Mouse (Mus musculus): ENCODE results near the gene Rbm4. TPM values are rescaled to one million over a fixed set of nuclear protein-coding genes. Genes with fewer than 3 reads are reported as not detected.
A peak's percentile ranks its signal among the peaks of the same experiment; 100 is the strongest.
"Not testable (repeated sequence)": the region's sequence is repeated elsewhere in the genome, so short reads cannot be mapped to it uniquely, and the experiment has no call there.

Rbm4 gene
- total and polyA plus RNA-seq, 2 experiments, result 25.7 to 58.4 TPM

- no peak overlapping the region for H3K27ac ChIP-seq (replicated peaks; ENCODE audit: insufficient read depth, low read depth, low read length)
- H3K9ac ChIP-seq (ENCODE audit: low read depth, low read length), result no peak overlapping the region
- no peak overlapping the region for H3K4me3 ChIP-seq (ENCODE audit: insufficient read depth, low read depth, low read length)
- no peak for DNase-seq (ENCODE audit: extremely low read depth, low read depth, low spot score)
- no peaks in the 10 kb centered on the region for H3K27me3 ChIP-seq (ENCODE audit: control insufficient read depth, insufficient read depth, low read length)
- TF ChIP-seq POLR2A (IDR thresholded peaks at IDR 0.05; ENCODE audit: extremely low read depth, insufficient read depth, low read length), result no peak
- 33% methylated on average over 3 of the region's 3 CpGs for WGBS
- H3K4me1 ChIP-seq (ENCODE audit: control insufficient read depth, insufficient read depth, low read length), result peaks cover 5% of the 10 kb centered on the region; the same call in 1 of the 2 replicates
- peaks cover 7% of the 10 kb centered on the region; the same call in 1 of the 2 replicates for H3K79me2 ChIP-seq (ENCODE audit: control insufficient read depth, insufficient read depth, low read length)
- peaks cover 53% of the 10 kb centered on the region for H3K36me3 ChIP-seq (ENCODE audit: control insufficient read depth, insufficient read depth, low read length)
These were observed 20.9 kb downstream of the Rbm4 start for GRCm38 (mm10) chr19:4772785-4773184.

GRCm38 (mm10) chr19:4767507-4768148 lies 26.1 kb downstream of the Rbm4 start:
- Histone ChIP-seq H3K4me1 (ENCODE audit: control insufficient read depth, insufficient read depth, low read length) (peaks cover 24% of the 10 kb centered on the region), H3K36me3 (ENCODE audit: control insufficient read depth, insufficient read depth, low read length) (peaks cover 58% of the 10 kb centered on the region), H3K27ac (replicated peaks; ENCODE audit: insufficient read depth, low read depth, low read length) (peak overlapping the region; percentile 84), H3K79me2 (ENCODE audit: control insufficient read depth, insufficient read depth, low read length) (peaks cover 14% of the 10 kb centered on the region; the same call in 1 of the 2 replicates), H3K9ac (ENCODE audit: low read depth, low read length) (peak overlapping the region; percentile 50; the same call in 1 of the 2 replicates), H3K27me3 (ENCODE audit: control insufficient read depth, insufficient read depth, low read length) (no peaks in the 10 kb centered on the region), H3K4me3 (ENCODE audit: insufficient read depth, low read depth, low read length) (no peak overlapping the region)
- DNase-seq (ENCODE audit: extremely low read depth, low read depth, low spot score), result peak; percentile 91
- TF ChIP-seq CTCF (IDR thresholded peaks at IDR 0.05; ENCODE audit: low read depth, low read length) (no peak), POLR2A (IDR thresholded peaks at IDR 0.05; ENCODE audit: extremely low read depth, insufficient read depth, low read length) (no peak)
- 49% methylated on average over 12 of the region's 12 CpGs for WGBS

- Histone ChIP-seq H3K4me1 (ENCODE audit: control insufficient read depth, insufficient read depth, low read length) (peaks cover 31% of the 10 kb centered on the region), H3K27me3 (ENCODE audit: control insufficient read depth, insufficient read depth, low read length) (no peaks in the 10 kb centered on the region), H3K79me2 (ENCODE audit: control insufficient read depth, insufficient read depth, low read length) (peaks cover 20% of the 10 kb centered on the region), H3K9ac (ENCODE audit: low read depth, low read length) (no peak overlapping the region), H3K36me3 (ENCODE audit: control insufficient read depth, insufficient read depth, low read length) (peaks cover 38% of the 10 kb centered on the region), H3K27ac (replicated peaks; ENCODE audit: insufficient read depth, low read depth, low read length) (no peak overlapping the region), H3K4me3 (ENCODE audit: insufficient read depth, low read depth, low read length) (no peak overlapping the region)
- DNase-seq (ENCODE audit: extremely low read depth, low read depth, low spot score), result peak; percentile 71
- WGBS, result 9% methylated on average over 1 of the region's 1 CpGs
- TF ChIP-seq CTCF (IDR thresholded peaks at IDR 0.05; ENCODE audit: low read depth, low read length) (peak; percentile 29; the same call in 1 of the 2 replicates), POLR2A (IDR thresholded peaks at IDR 0.05; ENCODE audit: extremely low read depth, insufficient read depth, low read length) (no peak)
These were observed 30.8 kb downstream of the Rbm4 start for GRCm38 (mm10) chr19:4762876-4763275.

- WGBS, result 75% methylated on average over 8 of the region's 8 CpGs
- Histone ChIP-seq H3K36me3 (ENCODE audit: control insufficient read depth, insufficient read depth, low read length) (peaks cover 29% of the 10 kb centered on the region), H3K4me1 (ENCODE audit: control insufficient read depth, insufficient read depth, low read length) (peaks cover 19% of the 10 kb centered on the region), H3K79me2 (ENCODE audit: control insufficient read depth, insufficient read depth, low read length) (peaks cover 11% of the 10 kb centered on the region)
- DNase-seq (ENCODE audit: extremely low read depth, low read depth, low spot score); H3K27ac ChIP-seq (replicated peaks; ENCODE audit: insufficient read depth, low read depth, low read length); H3K4me3 ChIP-seq (ENCODE audit: insufficient read depth, low read depth, low read length); H3K27me3 ChIP-seq (ENCODE audit: control insufficient read depth, insufficient read depth, low read length); H3K9ac ChIP-seq (ENCODE audit: low read depth, low read length): not testable (repeated sequence)
These were observed 33.2 kb downstream of the Rbm4 start for GRCm38 (mm10) chr19:4760544-4760943.

GRCm38 (mm10) chr19:4756921-4757320 lies 36.8 kb downstream of the Rbm4 start:
- Histone ChIP-seq H3K27ac (replicated peaks; ENCODE audit: insufficient read depth, low read depth, low read length) (peak overlapping the region; percentile 89), H3K4me1 (ENCODE audit: control insufficient read depth, insufficient read depth, low read length) (peaks cover 13% of the 10 kb centered on the region), H3K27me3 (ENCODE audit: control insufficient read depth, insufficient read depth, low read length) (no peaks in the 10 kb centered on the region), H3K79me2 (ENCODE audit: control insufficient read depth, insufficient read depth, low read length) (peaks cover 5% of the 10 kb centered on the region), H3K4me3 (ENCODE audit: insufficient read depth, low read depth, low read length) (peak overlapping the region; percentile 92), H3K36me3 (ENCODE audit: control insufficient read depth, insufficient read depth, low read length) (peaks cover 5% of the 10 kb centered on the region), H3K9ac (ENCODE audit: low read depth, low read length) (peak overlapping the region; percentile 93)
- no peak for DNase-seq (ENCODE audit: extremely low read depth, low read depth, low spot score)
- WGBS, result 6% methylated on average over 9 of the region's 9 CpGs
- TF ChIP-seq POLR2A (IDR thresholded peaks at IDR 0.05; ENCODE audit: extremely low read depth, insufficient read depth, low read length) (no peak), CTCF (IDR thresholded peaks at IDR 0.05; ENCODE audit: low read depth, low read length) (no peak)

- peaks cover 13% of the 10 kb centered on the region for H3K4me1 ChIP-seq (ENCODE audit: control insufficient read depth, insufficient read depth, low read length)
- peaks cover 5% of the 10 kb centered on the region; the same call in 1 of the 2 replicates for H3K36me3 ChIP-seq (ENCODE audit: control insufficient read depth, insufficient read depth, low read length)
- peak within 1 kb of the TSS; percentile 92 for H3K4me3 ChIP-seq (ENCODE audit: insufficient read depth, low read depth, low read length)
- H3K9ac ChIP-seq (ENCODE audit: low read depth, low read length), result peak within 1 kb of the TSS; percentile 93
- no peaks in the 10 kb centered on the region for H3K27me3 ChIP-seq (ENCODE audit: control insufficient read depth, insufficient read depth, low read length)
- peak; percentile 73 for DNase-seq (ENCODE audit: extremely low read depth, low read depth, low spot score)
- H3K27ac ChIP-seq (replicated peaks; ENCODE audit: insufficient read depth, low read depth, low read length), result peak within 1 kb of the TSS; percentile 93
- WGBS, result under 1% methylated on average over 65 of the region's 65 CpGs
- no peak for TF ChIP-seq CTCF (IDR thresholded peaks at IDR 0.05; ENCODE audit: low read depth, low read length)
- peak; percentile 60; the same call in 1 of the 2 replicates for TF ChIP-seq POLR2A (IDR thresholded peaks at IDR 0.05; ENCODE audit: extremely low read depth, insufficient read depth, low read length)
- H3K79me2 ChIP-seq (ENCODE audit: control insufficient read depth, insufficient read depth, low read length), result peaks cover 3% of the 10 kb centered on the region; the same call in 1 of the 2 replicates
These were observed 37.3 kb downstream of the Rbm4 start, which contains the start of gene Rbm4b for GRCm38 (mm10) chr19:4756193-4756911. Gene Rbm4b (plus strand): TSS chr19:4756497.
